Mouse (Mus musculus) embryo, embryonic 10.5 days (tissue): ENCODE results near the gene Qpct.
"Not testable (repeated sequence)": the region's sequence is repeated elsewhere in the genome, so short reads cannot be mapped to it uniquely, and the experiment has no call there.

ENCODE experiments used
- DNase-seq: peaks from one replicate; pipeline ENCODE4 v3.0.0-alpha.2; 2015; ENCODE audit warnings: low spot score

Gene Qpct

GRCm38 (mm10) chr17:79071951-79072350, 20.2 kb downstream of the Qpct start:
- DNase-seq, result no peak

- no peak for DNase-seq
Observed at GRCm38 (mm10) chr17:79076974-79077847, 25.5 kb downstream of the Qpct start.

GRCm38 (mm10) chr17:79077848-79078146, 26.1 kb downstream of the Qpct start:
- DNase-seq, result no peak

GRCm38 (mm10) chr17:79078248-79078647, 26.5 kb downstream of the Qpct start:
- no peak for DNase-seq

- no peak for DNase-seq
Observed at GRCm38 (mm10) chr17:79091710-79092109, 40.0 kb downstream of the Qpct start.

GRCm38 (mm10) chr17:79093286-79093975, 41.7 kb downstream of the Qpct start:
- DNase-seq, result no peak

GRCm38 (mm10) chr17:79095624-79096023, 43.9 kb downstream of the Qpct start:
- DNase-seq, result no peak

- DNase-seq, result no peak
Observed at GRCm38 (mm10) chr17:79099866-79100265, 48.2 kb downstream of the Qpct start.

GRCm38 (mm10) chr17:79108238-79108637, 56.5 kb downstream of the Qpct start:
- no peak for DNase-seq

- no peak for DNase-seq
Observed at GRCm38 (mm10) chr17:79109576-79109975, 57.9 kb downstream of the Qpct start.

- DNase-seq, result peak; percentile 80
Observed at GRCm38 (mm10) chr17:79110936-79111348, 59.2 kb downstream of the Qpct start.

- not testable (repeated sequence) for DNase-seq
Observed at GRCm38 (mm10) chr17:79115248-79115647, 63.5 kb downstream of the Qpct start.

- DNase-seq, result no peak
Observed at GRCm38 (mm10) chr17:79119066-79119465, 67.4 kb downstream of the Qpct start.

- DNase-seq, result no peak
Observed at GRCm38 (mm10) chr17:79120269-79120668, 68.6 kb downstream of the Qpct start.

- peak; percentile 17 for DNase-seq
Observed at GRCm38 (mm10) chr17:79133740-79134139, 82.0 kb downstream of the Qpct start.

GRCm38 (mm10) chr17:79135826-79136225, 84.1 kb downstream of the Qpct start:
- no peak for DNase-seq

GRCm38 (mm10) chr17:79136401-79136800, 84.7 kb downstream of the Qpct start:
- no peak for DNase-seq
